Mouse (Mus musculus) adipose tissue, adult 10 weeks (tissue): ENCODE data around the gene Pnkp. TPM values are rescaled to one million over a fixed set of nuclear protein-coding genes. Genes with fewer than 3 reads are reported as not detected.

Experiments used
- polyA plus RNA-seq: library from polyadenylated mRNA; stranded (reverse); fragments of 350-450 nt; fragmentation: Illumina TruSeq; extraction: RNeasy Lipid Tissue Mini Kit (QIAGEN cat#74804); gene quantifications from one replicate; pipeline ENCODE4 v1.2.3, GENCODE M21; 2014; ENCODE audit warnings: low read depth, low replicate concordance

The Pnkp gene
- 30.0 TPM for polyA plus RNA-seq

GRCm38 (mm10) chr7:44857042-44857552 lies at the start of gene Pnkp:
Gene Pnkp, plus strand, starts transcription at chr7:44857139.

GRCm38 (mm10) chr7:44815721-44816469 lies 41.0 kb upstream of the Pnkp start, which contains the start of the genes Nup62 and Il4i1:
Gene Nup62, plus strand, starts transcription at chr7:44816088.
Gene Il4i1, plus strand, starts transcription at chr7:44816387.

GRCm38 (mm10) chr7:44816470-44817021 lies 40.4 kb upstream of the Pnkp start, which contains the start of gene Atf5:
Gene Atf5, minus strand, starts transcription at chr7:44816658.

GRCm38 (mm10) chr7:44848561-44849415 lies 8.2 kb upstream of the Pnkp start, which contains the start of the genes Akt1s1 and Tbc1d17:
Gene Akt1s1, plus strand, starts transcription at chr7:44848991.
Gene Tbc1d17, minus strand, starts transcription at chr7:44849079.

GRCm38 (mm10) chr7:44869697-44870528 lies 13.0 kb downstream of the Pnkp start, which contains the start of gene Ptov1:
Gene Ptov1, minus strand, starts transcription at chr7:44869788.

GRCm38 (mm10) chr7:44892276-44892921 lies 35.5 kb downstream of the Pnkp start, which contains the start of gene Med25:
Gene Med25, minus strand, starts transcription at chr7:44892712.

GRCm38 (mm10) chr7:44895593-44896434 lies 38.9 kb downstream of the Pnkp start, which contains the start of gene Fuz:
Gene Fuz, plus strand, starts transcription at chr7:44896079.

Other genes with a start within 250 kb of the Pnkp start
- 9.1 TPM for gene Myh14, start 186.3 kb upstream of the Pnkp start, polyA plus RNA-seq
- gene Izumo2, start 148.4 kb upstream of the Pnkp start, polyA plus RNA-seq, result 5.2 TPM
- 29.0 TPM for gene Vrk3, start 108.7 kb upstream of the Pnkp start, polyA plus RNA-seq
- gene Zfp473, start 106.1 kb upstream of the Pnkp start, polyA plus RNA-seq, result 0.26 TPM
- gene Nup62, start 41.1 kb upstream of the Pnkp start, polyA plus RNA-seq, result 20.1 TPM
- 3.5 TPM for gene Il4i1, start 40.8 kb upstream of the Pnkp start, polyA plus RNA-seq
- gene Atf5, start 40.5 kb upstream of the Pnkp start, polyA plus RNA-seq, result 71.7 TPM
- 54.3 TPM for gene Akt1s1, start 8.1 kb upstream of the Pnkp start, polyA plus RNA-seq
- gene Tbc1d17, start 8.1 kb upstream of the Pnkp start, polyA plus RNA-seq, result 65.2 TPM
- gene Ptov1, start 12.6 kb downstream of the Pnkp start, polyA plus RNA-seq, result 146 TPM
- gene Med25, start 35.6 kb downstream of the Pnkp start, polyA plus RNA-seq, result 66.0 TPM
- gene Fuz, start 38.9 kb downstream of the Pnkp start, polyA plus RNA-seq, result 22.8 TPM
- 62.5 TPM for gene Ap2a1, start 72.4 kb downstream of the Pnkp start, polyA plus RNA-seq
- 12.6 TPM for gene Tsks, start 86.1 kb downstream of the Pnkp start, polyA plus RNA-seq
- gene Cpt1c, start 117.7 kb downstream of the Pnkp start, polyA plus RNA-seq, result 8.7 TPM
- 132 TPM for gene Prmt1, start 129.4 kb downstream of the Pnkp start, polyA plus RNA-seq
- 87.2 TPM for gene Irf3, start 140.5 kb downstream of the Pnkp start, polyA plus RNA-seq
- 18.5 TPM for gene Bcl2l12, start 141.6 kb downstream of the Pnkp start, polyA plus RNA-seq
- gene Scaf1, start 159.2 kb downstream of the Pnkp start, polyA plus RNA-seq, result 57.7 TPM
- 131 TPM for gene Rras, start 160.8 kb downstream of the Pnkp start, polyA plus RNA-seq
- 15.7 TPM for gene Prr12, start 195.7 kb downstream of the Pnkp start, polyA plus RNA-seq
- 43.3 TPM for gene Nosip, start 205.3 kb downstream of the Pnkp start, polyA plus RNA-seq
- gene Prrg2, start 205.5 kb downstream of the Pnkp start, polyA plus RNA-seq, result 40.3 TPM
- 67.3 TPM for gene Rcn3, start 235.1 kb downstream of the Pnkp start, polyA plus RNA-seq
- 149 TPM for gene Fcgrt, start 246.7 kb downstream of the Pnkp start, polyA plus RNA-seq